Mouse (Mus musculus) neural tube, embryonic 12.5 days (tissue): ENCODE data around the gene Ero1l. TPM values are rescaled to one million over a fixed set of nuclear protein-coding genes. Genes with fewer than 3 reads are reported as not detected.

Experiments used
- ATAC-seq: fragments of 200-750 bp; cut with Nextera tagmentation; 2 replicates; pipeline ENCODE4 v1.8.0; 2017; ENCODE audit warnings: low read depth, mild to moderate bottlenecking, moderate TSS enrichment, moderate library complexity; ENCODE audit not compliant: low FRiP score
- H3K27ac ChIP-seq: fragments of 300-500 bp; sonication (generic); 2 replicates; pipeline ENCODE4 v1.5.1; 2016
- H3K27me3 ChIP-seq: fragments of 300-500 bp; sonication (generic); replicated peaks from 2 replicates; pipeline ENCODE4 v1.6.1; 2016; ENCODE audit warnings: mild to moderate bottlenecking
- H3K36me3 ChIP-seq: fragments of 300-500 bp; sonication (generic); 2 replicates; pipeline ENCODE4 v1.6.1; 2016; ENCODE audit warnings: mild to moderate bottlenecking
- H3K4me1 ChIP-seq: fragments of 300-500 bp; sonication (generic); 2 replicates; pipeline ENCODE4 v1.6.1; 2016
- H3K4me2 ChIP-seq: fragments of 300-500 bp; sonication (generic); replicated peaks from 2 replicates; pipeline ENCODE4 v1.6.1; 2016; ENCODE audit warnings: mild to moderate bottlenecking
- H3K4me3 ChIP-seq: fragments of 300-500 bp; sonication (generic); 2 replicates; pipeline ENCODE4 v1.5.1; 2016
- H3K9ac ChIP-seq: fragments of 300-500 bp; sonication (generic); 2 replicates; pipeline ENCODE4 v1.6.1; 2016; ENCODE audit warnings: mild to moderate bottlenecking
- H3K9me3 ChIP-seq: fragments of 300-500 bp; sonication (generic); 2 replicates; pipeline ENCODE4 v1.6.1; 2016; ENCODE audit warnings: mild to moderate bottlenecking
- WGBS: fragments of 180-500 bp; shearing (Covaris S2); methylation state at CpG from one replicate; pipeline ENCODE4 v1.1.7; 2016; 5-methylcytosine and 5-hydroxymethylcytosine counted together
- polyA plus RNA-seq: library from polyadenylated mRNA; unstranded; fragments of >200 nt; fragmentation: Nextera tagmentation; extraction: Ambion mirVana; gene quantifications from 2 replicates; pipeline ENCODE4 v1.2.1, GENCODE M21; 2016

Gene Ero1l
- polyA plus RNA-seq, 1 experiment from 2014 or later = 29.5 TPM

DNA sequence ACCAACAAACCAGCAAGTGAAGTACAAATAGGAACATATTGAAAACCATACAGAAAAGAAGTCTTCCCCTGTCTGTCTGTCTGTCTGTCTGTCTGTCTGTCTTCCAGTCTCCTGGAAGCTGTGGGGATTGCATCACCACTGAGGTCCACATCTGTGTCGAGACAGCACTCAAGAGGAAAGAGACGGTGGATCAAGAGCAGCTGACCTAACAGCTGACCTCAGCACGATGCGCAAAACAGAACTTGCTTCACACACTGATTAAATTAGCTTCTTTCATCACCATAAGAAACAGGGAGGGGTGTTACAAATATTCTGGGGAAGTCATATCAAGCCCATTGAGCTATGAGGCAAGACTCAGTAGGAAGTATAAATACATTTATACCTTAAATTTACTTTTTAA, 27.0 kb downstream of the Ero1l start:
- Histone ChIP-seq H3K4me2 (no peak overlapping the region), H3K36me3 (peaks cover 3% of the 10 kb centered on the region; the same call in 1 of the 2 replicates), H3K27me3 (no peaks in the 10 kb centered on the region), H3K4me1 (no peaks in the 10 kb centered on the region), H3K9ac (no peak overlapping the region), H3K27ac (no peak overlapping the region), H3K4me3 (no peak overlapping the region), H3K9me3 (no peaks in the 10 kb centered on the region)
- 84% methylated on average over 4 of the region's 4 CpGs for WGBS
- ATAC-seq = no peak

DNA sequence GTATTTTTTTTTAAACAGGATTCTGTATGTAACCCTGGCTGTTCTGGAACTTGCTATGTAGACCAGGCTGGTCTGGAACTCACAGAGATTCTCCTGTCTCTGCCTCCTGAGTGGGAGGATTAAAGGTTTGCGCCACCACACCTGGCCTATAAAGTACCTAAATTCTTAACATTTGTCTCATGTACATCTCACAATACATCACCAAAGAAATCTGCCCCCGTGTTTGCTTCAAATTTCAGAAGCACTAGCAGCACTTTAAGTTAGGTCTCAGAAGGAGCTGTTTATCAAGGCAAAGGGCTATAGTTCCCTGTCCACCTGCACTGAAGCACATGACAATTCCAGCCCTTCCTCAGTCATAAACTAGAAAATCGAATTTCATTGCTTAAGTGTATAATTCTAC, 36.5 kb downstream of the Ero1l start:
- ATAC-seq = no peak
- Histone ChIP-seq H3K9ac (no peak overlapping the region), H3K4me2 (no peak overlapping the region), H3K27me3 (no peaks in the 10 kb centered on the region), H3K27ac (no peak overlapping the region), H3K4me3 (no peak overlapping the region), H3K9me3 (no peaks in the 10 kb centered on the region), H3K4me1 (no peaks in the 10 kb centered on the region), H3K36me3 (peaks cover 19% of the 10 kb centered on the region)
- 91% methylated on average over 3 of the region's 3 CpGs for WGBS

DNA sequence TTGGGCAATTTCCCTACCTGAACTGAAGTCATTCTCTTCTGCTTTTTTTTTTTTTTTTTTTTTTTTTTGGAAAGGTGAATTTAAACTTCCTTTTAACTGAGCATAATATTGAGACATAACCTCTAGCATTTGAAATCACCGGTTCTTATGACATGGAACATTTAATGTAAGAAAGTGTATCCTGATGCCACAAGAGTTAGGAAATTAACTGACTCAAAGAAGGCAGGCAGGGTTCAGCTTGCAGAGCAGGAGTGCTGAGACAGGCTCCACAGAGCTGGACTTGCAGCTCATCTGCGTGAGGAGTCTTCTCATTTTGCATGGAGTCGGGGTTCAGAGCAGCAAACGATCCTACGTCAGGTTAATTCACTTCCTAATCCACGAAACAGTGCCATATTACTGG, 42.8 kb downstream of the Ero1l start:
- WGBS = 91% methylated on average over 6 of the region's 6 CpGs
- no peak for ATAC-seq
- H3K4me2 ChIP-seq = no peak overlapping the region
- H3K4me1 ChIP-seq = no peaks in the 10 kb centered on the region
- H3K36me3 ChIP-seq = peaks cover 16% of the 10 kb centered on the region
- no peaks in the 10 kb centered on the region for H3K9me3 ChIP-seq
- no peak overlapping the region for H3K27ac ChIP-seq
- no peak overlapping the region for H3K9ac ChIP-seq
- H3K4me3 ChIP-seq = no peak overlapping the region
- no peaks in the 10 kb centered on the region for H3K27me3 ChIP-seq

DNA sequence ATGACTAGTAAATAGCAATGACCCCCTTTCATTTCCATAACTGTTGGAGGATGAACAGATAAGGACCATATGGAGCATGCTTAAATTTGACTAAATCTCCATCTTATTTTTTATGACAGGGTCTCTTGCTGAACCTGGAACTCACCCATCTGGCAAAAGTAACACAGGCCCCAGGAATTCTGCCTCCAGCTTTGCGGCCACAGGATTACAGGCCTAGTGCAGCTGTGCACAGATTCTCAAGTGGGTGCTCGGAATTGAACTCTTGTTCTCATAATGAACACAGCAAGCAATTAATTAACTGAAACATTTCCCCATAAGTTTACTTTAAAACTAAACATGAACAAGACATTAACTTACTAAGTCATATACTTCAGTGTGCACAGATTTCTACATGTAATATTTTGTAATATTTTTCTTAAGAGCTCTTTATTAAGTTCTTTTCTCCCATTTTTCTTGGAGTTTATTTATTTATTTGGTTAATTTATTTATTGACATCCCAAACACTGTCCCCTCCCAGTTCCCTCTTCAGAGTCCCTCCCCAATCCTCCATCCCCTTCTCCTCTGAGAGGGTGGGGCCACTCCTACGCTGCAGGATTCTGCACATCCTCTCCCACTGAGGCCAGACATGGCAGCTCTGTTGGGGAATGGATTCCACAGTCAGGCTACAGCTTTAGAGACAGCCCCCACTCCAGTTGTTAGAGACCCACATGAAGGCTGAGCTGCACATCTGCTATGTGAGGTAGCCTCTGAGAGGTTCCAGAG, 54.6 kb downstream of the Ero1l start:
- H3K4me1 ChIP-seq = no peaks in the 10 kb centered on the region
- H3K4me3 ChIP-seq = no peak overlapping the region
- H3K4me2 ChIP-seq = no peak overlapping the region
- H3K27me3 ChIP-seq = no peaks in the 10 kb centered on the region
- H3K9ac ChIP-seq = no peak overlapping the region
- H3K9me3 ChIP-seq = no peaks in the 10 kb centered on the region
- H3K27ac ChIP-seq = no peak overlapping the region
- ATAC-seq = no peak
- H3K36me3 ChIP-seq = peaks cover 9% of the 10 kb centered on the region
- WGBS = 89% methylated on average over 3 of the region's 3 CpGs

DNA sequence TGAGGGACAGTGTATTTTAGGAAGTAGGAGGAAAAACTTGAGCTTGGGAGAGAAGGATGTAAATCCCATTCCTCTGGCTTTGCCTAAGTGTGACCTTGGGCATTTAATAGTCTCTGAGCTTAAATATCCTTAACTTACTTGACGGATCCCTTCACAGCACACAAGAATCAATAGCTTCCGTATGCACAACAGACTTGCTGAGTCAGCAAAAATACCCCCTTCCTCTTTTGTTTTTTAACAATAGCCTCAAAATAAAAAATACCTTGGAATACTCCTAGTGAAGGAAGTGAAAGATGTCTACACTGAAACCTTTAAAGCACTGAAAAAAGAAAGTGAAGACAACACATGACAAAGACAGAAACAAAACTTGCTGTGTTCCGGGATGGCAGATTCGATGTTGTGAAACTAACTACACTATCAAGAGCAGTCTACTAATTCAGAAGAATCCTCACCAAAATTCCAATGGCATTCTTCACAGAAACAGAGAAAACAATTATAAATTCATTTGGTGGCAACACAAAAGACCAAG, 67.0 kb downstream of the Ero1l start:
- H3K9me3 ChIP-seq = no peaks in the 10 kb centered on the region
- H3K36me3 ChIP-seq = peaks cover 11% of the 10 kb centered on the region
- H3K9ac ChIP-seq = no peak overlapping the region
- H3K27me3 ChIP-seq = no peaks in the 10 kb centered on the region
- H3K4me2 ChIP-seq = no peak overlapping the region
- no peak for ATAC-seq
- H3K4me3 ChIP-seq = no peak overlapping the region
- no peak overlapping the region for H3K27ac ChIP-seq
- 91% methylated on average over 4 of the region's 4 CpGs for WGBS
- H3K4me1 ChIP-seq = no peaks in the 10 kb centered on the region

DNA sequence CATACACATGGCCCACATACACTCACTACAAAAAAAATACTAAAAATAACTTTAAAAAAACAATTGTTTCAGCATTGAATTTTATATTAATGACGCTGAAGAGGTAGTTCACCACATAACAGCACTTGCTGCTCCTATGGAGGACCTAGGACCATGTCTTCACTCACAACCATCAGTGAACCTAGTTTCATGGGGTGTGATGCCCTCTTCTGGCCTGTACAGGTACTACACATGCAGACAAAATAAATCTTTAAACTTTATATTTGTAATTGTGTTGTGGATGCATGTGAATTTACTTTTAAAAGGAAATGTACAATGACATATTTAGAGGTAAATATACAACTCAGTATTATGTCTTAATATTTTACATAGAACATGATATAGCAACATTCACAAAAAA, 77.0 kb downstream of the Ero1l start:
- WGBS = 57% methylated on average over 1 of the region's 1 CpGs
- Histone ChIP-seq H3K4me2 (no peak overlapping the region), H3K9me3 (no peaks in the 10 kb centered on the region), H3K4me3 (no peak overlapping the region), H3K4me1 (no peaks in the 10 kb centered on the region), H3K9ac (no peak overlapping the region), H3K27me3 (no peaks in the 10 kb centered on the region), H3K27ac (no peak overlapping the region), H3K36me3 (peaks cover 6% of the 10 kb centered on the region; the same call in 1 of the 2 replicates)
- ATAC-seq = no peak

DNA sequence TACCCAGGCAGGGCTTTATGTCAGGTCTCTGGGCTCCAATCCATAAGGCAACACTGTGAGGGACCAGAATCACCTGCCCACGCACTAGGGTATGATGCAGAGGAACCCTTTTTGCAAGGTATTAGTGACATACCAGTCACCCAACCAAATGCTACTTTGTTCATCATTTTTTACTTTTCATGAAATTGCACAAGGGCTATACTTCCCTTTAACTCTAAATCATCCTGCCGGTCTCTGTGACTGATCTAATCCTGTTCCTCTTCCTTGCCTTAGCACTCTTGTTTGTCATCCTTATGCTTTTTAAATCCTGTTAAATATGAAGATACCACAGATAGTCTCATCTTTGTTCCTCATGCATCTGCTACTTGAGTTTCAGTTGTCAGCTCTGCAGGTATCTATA, 79.5 kb downstream of the Ero1l start:
- Histone ChIP-seq H3K9me3 (no peaks in the 10 kb centered on the region), H3K36me3 (no peaks in the 10 kb centered on the region), H3K4me1 (no peaks in the 10 kb centered on the region), H3K9ac (no peak overlapping the region), H3K4me2 (no peak overlapping the region), H3K27me3 (no peaks in the 10 kb centered on the region), H3K27ac (no peak overlapping the region), H3K4me3 (no peak overlapping the region)
- ATAC-seq = no peak
- 86% methylated on average over 2 of the region's 2 CpGs for WGBS

Other genes starting within 250 kb of the Ero1l start
- gene Gpr137c, start 99.1 kb downstream of the Ero1l start, polyA plus RNA-seq = 10.2 and 12.6 TPM in 2 replicates
- gene Txndc16, start 98.4 kb downstream of the Ero1l start, polyA plus RNA-seq = 25.0 and 26.8 TPM in 2 replicates
- 202 and 219 TPM in 2 replicates for gene Psmc6, start 11.0 kb upstream of the Ero1l start, polyA plus RNA-seq
- 47.1 and 52.0 TPM in 2 replicates for gene Styx, start 32.3 kb upstream of the Ero1l start, polyA plus RNA-seq
- gene Gnpnat1, start 86.1 kb upstream of the Ero1l start, polyA plus RNA-seq = 29.2 and 30.9 TPM in 2 replicates
- gene Fermt2, start 211.3 kb upstream of the Ero1l start, polyA plus RNA-seq = 78.1 and 85.4 TPM in 2 replicates